ENCODE assay signal across 18 mouse cellular contexts in genomic region chr10:5032192-5033048, GRCm38 (mm10). TPM values are rescaled to one million over a fixed set of nuclear protein-coding genes. Genes with fewer than 3 reads are reported as not detected.
A peak's percentile ranks its signal among the peaks of the same experiment; 100 is the strongest.
DNase-seq lines count a peak whose midpoint lies in the region; ATAC-seq lines count a peak whose summit lies in the region.
"Had no signal": no experiment of that assay in that cellular context is flagged by ENCODE, and none has a peak within 500 bp of the region (broad histone marks: within the 10 kb centered on the region; RNA-seq: fewer than 3 reads in every experiment).

No protein-coding gene starts in this region.

- no peaks in the 10 kb centered on the region; the same call in 1 of the 2 replicates for H3K4me1 ChIP-seq in forebrain, embryonic 14.5 days (ENCODE audit: control insufficient read depth, insufficient read depth, low read length)
- H3K4me1 ChIP-seq in forebrain, embryonic 10.5 days: peaks cover 12% of the 10 kb centered on the region
- H3K4me1 ChIP-seq in neural tube, embryonic 12.5 days: peaks cover 9% of the 10 kb centered on the region; the same call in 1 of the 2 replicates
- H3K4me1 ChIP-seq in neural tube, embryonic 15.5 days: no peaks in the 10 kb centered on the region
- H3K4me1 ChIP-seq in hindbrain, embryonic 14.5 days (replicated peaks; ENCODE audit: control insufficient read depth, insufficient read depth, low read length): no peaks in the 10 kb centered on the region
- no peaks in the 10 kb centered on the region for H3K4me1 ChIP-seq in neural tube, embryonic 14.5 days (ENCODE audit: control insufficient read depth, insufficient read depth, low read length)
- H3K4me1 ChIP-seq: embryonic facial prominence, embryonic 13.5 days; heart, embryonic 15.5 days; liver, embryonic 15.5 days had no signal

- H3K4me2 ChIP-seq in forebrain, embryonic 14.5 days (ENCODE audit: low read length): no peak overlapping the region
- H3K4me2 ChIP-seq in neural tube, embryonic 12.5 days (replicated peaks): no peak overlapping the region; the same call in 1 of the 2 replicates
- H3K4me2 ChIP-seq in neural tube, embryonic 15.5 days: no peak overlapping the region
- no peak overlapping the region for H3K4me2 ChIP-seq in hindbrain, embryonic 14.5 days (replicated peaks)
- H3K4me2 ChIP-seq in neural tube, embryonic 14.5 days (ENCODE audit: low read depth, low read length): no peak overlapping the region
- H3K4me2 ChIP-seq: embryonic facial prominence, embryonic 13.5 days; heart, embryonic 15.5 days; liver, embryonic 15.5 days had no signal

- H3K4me3 ChIP-seq in forebrain, embryonic 14.5 days (ENCODE audit: low read depth, low read length): no peak overlapping the region
- H3K4me3 ChIP-seq in forebrain, embryonic 10.5 days: no peak overlapping the region
- H3K4me3 ChIP-seq in neural tube, embryonic 12.5 days: no peak overlapping the region
- no peak overlapping the region for H3K4me3 ChIP-seq in neural tube, embryonic 15.5 days (replicated peaks)
- no peak overlapping the region for H3K4me3 ChIP-seq in hindbrain, embryonic 14.5 days (replicated peaks; ENCODE audit: low read length)
- H3K4me3 ChIP-seq in neural tube, embryonic 14.5 days (ENCODE audit: low read depth, low read length): no peak overlapping the region
- H3K4me3 ChIP-seq: embryonic facial prominence, embryonic 13.5 days; heart, adult 2 months; heart, embryonic 15.5 days; liver, embryonic 15.5 days had no signal

- DNase-seq in forebrain, embryonic 14.5 days (ENCODE audit: low spot score): peak; percentile 62
- DNase-seq in forebrain, embryonic 10.5 days (ENCODE audit: extremely low spot score, low spot score): no peak
- no peak for DNase-seq in hindbrain, embryonic 14.5 days (ENCODE audit: low spot score)
- no peak for DNase-seq in left cerebral cortex, adult 9 months (ENCODE audit: low spot score in 2 of 2)
- DNase-seq in spleen, adult 18-20 months: no peak
- DNase-seq: cerebellum, postnatal 10 days; heart, adult 2 months; kidney, adult 2 months; kidney, postnatal 14 days; lung, postnatal 14 days; right cerebral cortex, postnatal 4 days; thymus, postnatal 4 days had no signal

- H3K36me3 ChIP-seq in forebrain, embryonic 14.5 days (ENCODE audit: control insufficient read depth, insufficient read depth, low read length): no peaks in the 10 kb centered on the region
- no peaks in the 10 kb centered on the region for H3K36me3 ChIP-seq in forebrain, embryonic 10.5 days (replicated peaks)
- H3K36me3 ChIP-seq in neural tube, embryonic 12.5 days: no peaks in the 10 kb centered on the region
- H3K36me3 ChIP-seq in neural tube, embryonic 15.5 days: peaks cover 46% of the 10 kb centered on the region
- H3K36me3 ChIP-seq in hindbrain, embryonic 14.5 days (replicated peaks; ENCODE audit: control insufficient read depth, insufficient read depth): peaks cover 34% of the 10 kb centered on the region
- H3K36me3 ChIP-seq in neural tube, embryonic 14.5 days (ENCODE audit: control insufficient read depth, insufficient read depth, low read length): 0 out of 2 replicates have a peak, but pooled peaks cover 3% of the 10 kb centered on the region

- peak; percentile 50; the same call in 1 of the 2 replicates for ATAC-seq in forebrain, embryonic 14.5 days
- ATAC-seq in neural tube, embryonic 12.5 days (ENCODE audit: low FRiP score, low read depth): peak; percentile 76
- no peak for ATAC-seq in neural tube, embryonic 15.5 days (ENCODE audit: low FRiP score)
- ATAC-seq in hindbrain, embryonic 14.5 days (ENCODE audit: low FRiP score): peak; percentile 41; the same call in 1 of the 2 replicates
- ATAC-seq in neural tube, embryonic 14.5 days (ENCODE audit: low read depth): peak; percentile 38; the same call in 1 of the 2 replicates

- H3K27me3 ChIP-seq in forebrain, embryonic 14.5 days (replicated peaks; ENCODE audit: control insufficient read depth, insufficient read depth, low read length): no peaks in the 10 kb centered on the region
- peaks cover 43% of the 10 kb centered on the region for H3K27me3 ChIP-seq in forebrain, embryonic 10.5 days (ENCODE audit: poor library complexity, severe bottlenecking)
- H3K27me3 ChIP-seq in neural tube, embryonic 12.5 days (replicated peaks): no peaks in the 10 kb centered on the region
- H3K27me3 ChIP-seq in neural tube, embryonic 15.5 days (replicated peaks): no peaks in the 10 kb centered on the region
- no peaks in the 10 kb centered on the region for H3K27me3 ChIP-seq in hindbrain, embryonic 14.5 days (ENCODE audit: control insufficient read depth, insufficient read depth, low read length)
- no peaks in the 10 kb centered on the region for H3K27me3 ChIP-seq in neural tube, embryonic 14.5 days (ENCODE audit: control insufficient read depth, insufficient read depth, low read length)
- H3K27me3 ChIP-seq: embryonic facial prominence, embryonic 13.5 days; heart, embryonic 15.5 days; liver, embryonic 15.5 days had no signal

- H3K9ac ChIP-seq in forebrain, embryonic 14.5 days (ENCODE audit: low read length): no peak overlapping the region
- H3K9ac ChIP-seq in neural tube, embryonic 12.5 days: no peak overlapping the region
- H3K9ac ChIP-seq in neural tube, embryonic 15.5 days (replicated peaks): no peak overlapping the region
- no peak overlapping the region for H3K9ac ChIP-seq in hindbrain, embryonic 14.5 days
- no peak overlapping the region for H3K9ac ChIP-seq in neural tube, embryonic 14.5 days (replicated peaks; ENCODE audit: low read depth, low read length)
- H3K9ac ChIP-seq: embryonic facial prominence, embryonic 13.5 days; heart, embryonic 15.5 days; liver, embryonic 15.5 days had no signal

- WGBS in forebrain, embryonic 14.5 days: 25% methylated on average over 15 of the region's 15 CpGs
- 55% methylated on average over 15 of the region's 15 CpGs for WGBS in forebrain, embryonic 10.5 days
- WGBS in neural tube, embryonic 12.5 days: 33% methylated on average over 15 of the region's 15 CpGs
- WGBS in neural tube, embryonic 15.5 days: 23% methylated on average over 15 of the region's 15 CpGs
- WGBS in hindbrain, embryonic 14.5 days: 33% methylated on average over 15 of the region's 15 CpGs
- 22% methylated on average over 15 of the region's 15 CpGs for WGBS in neural tube, embryonic 14.5 days

- no peak overlapping the region for H3K27ac ChIP-seq in forebrain, embryonic 14.5 days (ENCODE audit: low read depth, low read length)
- no peak overlapping the region for H3K27ac ChIP-seq in forebrain, embryonic 10.5 days
- no peak overlapping the region for H3K27ac ChIP-seq in neural tube, embryonic 12.5 days
- H3K27ac ChIP-seq in neural tube, embryonic 15.5 days (replicated peaks): no peak overlapping the region
- H3K27ac ChIP-seq in hindbrain, embryonic 14.5 days: no peak overlapping the region
- H3K27ac ChIP-seq in neural tube, embryonic 14.5 days (ENCODE audit: low read depth, low read length): no peak overlapping the region
- H3K27ac ChIP-seq: embryonic facial prominence, embryonic 13.5 days; heart, adult 2 months; heart, embryonic 15.5 days; liver, embryonic 15.5 days had no signal

- no peaks in the 10 kb centered on the region for H3K9me3 ChIP-seq in forebrain, embryonic 14.5 days (replicated peaks; ENCODE audit: control insufficient read depth, low read length)
- no peaks in the 10 kb centered on the region for H3K9me3 ChIP-seq in forebrain, embryonic 10.5 days
- H3K9me3 ChIP-seq in neural tube, embryonic 12.5 days: no peaks in the 10 kb centered on the region
- H3K9me3 ChIP-seq in neural tube, embryonic 15.5 days (replicated peaks): no peaks in the 10 kb centered on the region
- H3K9me3 ChIP-seq in hindbrain, embryonic 14.5 days (ENCODE audit: control insufficient read depth, low read length): no peaks in the 10 kb centered on the region
- H3K9me3 ChIP-seq in neural tube, embryonic 14.5 days (ENCODE audit: control insufficient read depth, low read length): no peaks in the 10 kb centered on the region
- H3K9me3 ChIP-seq: embryonic facial prominence, embryonic 13.5 days; heart, embryonic 15.5 days; liver, embryonic 15.5 days had no signal

RNA-seq across cellular contexts. Expression of gene Gm10097, which starts 36.6 kb away (rescaled TPM):
- polyA plus RNA-seq in forebrain, embryonic 14.5 days (2014; fragmentation: Nextera tagmentation; extraction: Ambion mirVana): not detected in 2 replicates
- polyA plus RNA-seq in forebrain, embryonic 10.5 days (2016; fragmentation: Nextera tagmentation; extraction: Ambion mirVana): 0.07 TPM in 1 of 2 replicates, not detected in the other
- polyA plus RNA-seq in neural tube, embryonic 12.5 days (2016; fragmentation: Nextera tagmentation; extraction: Ambion mirVana): 0.06 and 0.09 TPM in 2 replicates
- polyA plus RNA-seq in neural tube, embryonic 15.5 days (2015; fragmentation: Nextera tagmentation; extraction: Ambion mirVana): 0.10 and 0.14 TPM in 2 replicates
- polyA plus RNA-seq in hindbrain, embryonic 14.5 days (2014; fragmentation: Nextera tagmentation; extraction: Ambion mirVana): 0.07 and 0.21 TPM in 2 replicates
- 0.12 and 0.16 TPM in 2 replicates for polyA plus RNA-seq in neural tube, embryonic 14.5 days (2014; fragmentation: Nextera tagmentation; extraction: Ambion mirVana)
- polyA plus RNA-seq: kidney, adult 2 months had no signal
